Mouse (Mus musculus): ENCODE results near the gene Fthl17c.
"Not testable (repeated sequence)": the region's sequence is repeated elsewhere in the genome, so short reads cannot be mapped to it uniquely, and the experiment has no call there.

The Fthl17c gene

DNA sequence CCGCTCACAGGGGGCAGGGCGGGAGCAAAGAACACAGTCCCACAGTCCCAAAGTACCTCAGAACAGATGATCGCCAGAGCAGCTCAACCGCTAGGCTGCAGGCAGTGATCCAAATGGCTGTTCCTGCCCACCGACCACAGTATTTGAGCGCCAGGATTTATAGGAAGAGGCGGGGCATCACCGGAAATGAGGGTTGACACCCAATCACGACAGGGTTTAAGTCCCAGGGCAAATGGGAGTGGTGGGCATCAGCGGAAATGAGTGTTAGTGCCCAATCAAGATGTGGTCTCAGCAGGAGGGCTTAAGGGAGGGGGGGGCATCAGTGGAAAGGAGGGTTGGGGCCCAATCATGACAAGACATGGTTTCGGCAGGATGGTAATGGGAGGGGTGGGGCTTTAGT lies at the start of gene Fthl17c:
TSS of gene Fthl17c (minus strand) at position 101 of the 400 bp plus-strand sequence.
- DNase-seq (ENCODE audit: extremely low spot score, low spot score): not testable (repeated sequence)

DNA sequence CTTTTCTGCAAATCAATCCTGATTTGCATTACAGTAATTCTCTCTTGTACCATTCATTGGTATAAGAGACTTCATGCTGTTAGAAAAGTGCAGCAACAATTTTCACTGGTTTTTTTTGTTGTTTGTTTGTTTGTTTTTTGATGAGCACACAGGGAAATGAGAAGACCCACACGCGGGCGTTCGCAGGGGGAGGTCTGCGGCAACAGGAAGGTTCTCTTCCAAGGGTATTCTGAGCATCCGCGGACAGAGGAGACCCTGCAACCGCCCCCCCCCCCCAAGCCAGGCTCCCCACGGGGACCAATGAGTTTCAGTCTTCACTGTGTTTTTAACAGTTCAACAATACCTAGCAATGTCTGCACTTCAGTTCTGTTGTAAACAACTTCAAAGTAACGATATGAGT lies 43.1 kb upstream of the Fthl17c start:
- no peak for DNase-seq (ENCODE audit: extremely low spot score, low spot score)

DNA sequence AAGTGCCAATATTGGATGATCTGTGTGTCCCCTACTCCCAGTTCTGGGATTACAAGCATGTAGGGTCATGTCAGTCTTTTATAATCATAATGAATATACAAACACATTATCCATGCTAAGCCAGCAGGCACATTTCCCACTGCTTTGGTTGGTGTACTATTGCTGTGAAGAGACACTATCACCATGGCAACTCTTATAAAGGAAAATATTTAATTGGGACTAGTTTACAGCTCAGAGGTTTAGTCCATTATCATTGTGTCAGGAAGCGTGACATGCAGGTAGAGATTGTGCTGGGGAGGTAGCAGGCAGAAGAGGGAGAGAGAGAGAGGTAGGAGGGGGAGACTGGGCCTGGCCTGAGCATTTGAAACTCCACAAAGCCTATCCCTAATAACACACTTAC lies 39.7 kb upstream of the Fthl17c start:
- DNase-seq (ENCODE audit: extremely low spot score, low spot score): no peak

DNA sequence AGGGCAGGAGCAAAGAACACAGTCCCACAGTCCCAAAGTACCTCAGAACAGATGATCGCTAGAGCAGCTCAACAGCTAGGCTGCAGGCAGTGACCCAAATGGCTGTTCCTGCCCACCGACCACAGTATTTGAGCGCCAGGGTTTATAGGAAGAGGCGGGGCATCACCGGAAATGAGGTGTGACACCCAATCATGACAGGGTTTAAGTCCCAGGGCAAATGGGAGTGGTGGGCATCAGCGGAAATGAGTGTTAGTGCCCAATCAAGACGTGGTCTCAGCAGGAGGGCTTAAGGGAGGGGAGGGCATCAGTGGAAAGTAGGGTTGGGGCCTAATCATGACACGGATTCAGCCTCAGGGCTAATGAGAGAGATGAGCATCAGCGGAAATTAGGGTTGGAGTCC lies 10.3 kb upstream of the Fthl17c start, which contains the start of gene Fthl17d:
TSS of gene Fthl17d (minus strand) at position 101 of the 400 bp plus-strand sequence.
- DNase-seq (ENCODE audit: extremely low spot score, low spot score): not testable (repeated sequence)

DNA sequence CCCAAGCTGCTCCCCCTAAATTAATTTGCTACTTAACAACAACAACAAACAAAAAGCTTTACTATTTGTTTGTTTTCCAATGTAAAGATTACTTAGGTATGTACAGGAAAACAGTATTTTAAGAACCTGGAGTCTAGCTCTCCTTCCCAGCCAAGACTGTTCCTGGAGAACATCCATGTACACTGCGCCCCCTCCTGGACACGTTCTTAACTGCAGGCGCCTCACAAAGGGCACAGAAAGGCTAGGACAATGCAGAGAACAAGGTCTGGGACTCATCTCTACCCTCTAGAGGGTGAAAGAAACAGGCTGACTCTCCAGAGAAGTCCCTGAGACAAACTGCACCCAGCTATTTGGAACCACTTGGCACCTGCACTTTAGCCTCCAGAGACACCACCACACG lies 11.7 kb downstream of the Fthl17c start:
- not testable (repeated sequence) for DNase-seq (ENCODE audit: extremely low spot score, low spot score)

DNA sequence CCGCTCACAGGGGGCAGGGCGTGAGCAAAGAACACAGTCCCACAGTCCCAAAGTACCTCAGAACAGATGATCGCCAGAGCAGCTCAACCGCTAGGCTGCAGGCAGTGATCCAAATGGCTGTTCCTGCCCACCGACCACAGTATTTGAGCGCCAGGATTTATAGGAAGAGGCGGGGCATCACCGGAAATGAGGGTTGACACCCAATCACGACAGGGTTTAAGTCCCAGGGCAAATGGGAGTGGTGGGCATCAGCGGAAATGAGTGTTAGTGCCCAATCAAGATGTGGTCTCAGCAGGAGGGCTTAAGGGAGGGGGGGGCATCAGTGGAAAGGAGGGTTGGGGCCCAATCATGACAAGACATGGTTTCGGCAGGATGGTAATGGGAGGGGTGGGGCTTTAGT lies 13.5 kb downstream of the Fthl17c start, which contains the start of gene Fthl17b:
TSS of gene Fthl17b (minus strand) at position 101 of the 400 bp plus-strand sequence.
- not testable (repeated sequence) for DNase-seq (ENCODE audit: extremely low spot score, low spot score)

DNA sequence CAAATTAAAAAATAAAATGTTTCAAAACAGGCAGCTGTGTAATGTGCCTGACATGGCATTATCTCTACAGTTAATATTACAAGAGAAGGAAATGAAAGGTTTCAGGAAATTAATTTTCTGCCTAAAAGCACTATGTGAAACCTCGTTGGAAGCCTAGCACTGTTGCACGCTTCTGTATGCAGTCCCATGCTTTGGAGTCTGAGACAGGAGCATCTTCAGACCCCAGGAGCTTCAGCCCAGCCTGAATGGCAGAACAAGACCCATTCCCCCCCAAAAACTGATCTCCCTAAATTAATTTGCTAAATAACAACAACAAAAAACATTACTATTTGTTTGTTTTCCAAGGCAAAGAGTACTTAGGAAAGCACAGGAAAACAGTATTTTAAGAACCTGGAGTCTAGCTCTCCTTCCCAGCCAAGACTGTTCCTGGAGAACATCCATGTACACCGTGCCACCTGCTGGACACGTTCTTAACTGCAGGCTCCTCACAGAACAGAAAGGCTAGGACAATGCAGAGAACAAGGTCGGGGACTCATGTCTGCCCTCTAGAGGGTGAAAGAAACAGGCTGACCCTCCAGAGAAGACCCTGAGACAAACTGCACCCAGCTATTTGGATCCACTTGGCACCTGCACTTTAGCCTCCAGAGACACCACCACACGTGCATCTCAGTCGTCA lies 28.1 kb downstream of the Fthl17c start:
- peak; percentile 71 for DNase-seq (ENCODE audit: extremely low spot score, low spot score)

DNA sequence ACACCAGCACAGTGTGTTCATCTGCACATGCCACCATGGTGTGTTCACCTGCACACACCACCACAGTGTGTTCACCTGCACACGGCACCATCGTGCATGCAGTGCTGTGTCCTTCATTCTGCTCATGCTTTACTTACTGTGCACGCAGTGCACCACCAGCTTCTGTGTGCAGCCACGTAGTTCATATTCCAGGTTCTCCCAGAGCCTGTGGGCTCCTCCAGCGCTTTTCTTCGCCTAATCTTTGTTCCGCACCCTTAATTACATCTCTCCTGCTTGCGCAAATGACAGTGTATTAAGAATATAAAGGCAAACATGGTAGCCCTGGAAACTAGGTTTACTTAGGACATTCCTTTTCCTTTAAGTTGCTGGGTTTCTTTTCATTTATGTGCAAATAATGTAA lies 32.3 kb downstream of the Fthl17c start:
- DNase-seq (ENCODE audit: extremely low spot score, low spot score): no peak

DNA sequence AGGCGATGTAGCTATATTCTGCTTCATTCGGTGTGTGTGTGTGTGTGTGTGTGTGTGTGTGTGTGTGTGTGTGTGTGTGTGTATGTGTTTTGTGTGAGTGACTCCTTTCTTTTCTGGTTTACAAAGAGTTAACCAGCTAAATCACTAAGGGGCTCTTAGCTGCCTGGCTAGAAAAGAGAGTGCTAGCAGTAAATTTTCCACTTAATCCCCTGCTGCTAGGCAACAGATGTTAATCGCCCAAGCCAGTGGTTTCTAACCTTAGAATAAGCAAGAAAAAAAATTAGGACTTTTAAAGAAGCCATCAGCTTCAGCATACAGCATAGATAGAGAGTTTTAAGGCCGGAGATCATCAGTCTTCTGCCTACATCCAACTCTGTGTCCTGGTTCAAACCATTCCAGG lies 49.1 kb downstream of the Fthl17c start:
- no peak for DNase-seq (ENCODE audit: extremely low spot score, low spot score)

All from neural tube, embryonic 10.5 days (tissue).